Mouse (Mus musculus) megakaryocyte-erythroid progenitor cell, adult 5-6 weeks (primary cell): ENCODE results near the gene Myoz1. TPM values are rescaled to one million over a fixed set of nuclear protein-coding genes. Genes with fewer than 3 reads are reported as not detected.

Experiments
- ATAC-seq: replicated peaks from 2 replicates; pipeline ENCODE4 v1.8.0; 2016; ENCODE audit warnings: mild to moderate bottlenecking, inconsistent platforms; ENCODE audit not compliant: severe bottlenecking, poor library complexity, low FRiP score, low TSS enrichment
- total RNA-seq, 2 experiments: library from RNA; stranded (forward) in 1 of 2; stranded (reverse) in 1 of 2; fragments of 200-1000, 215-1000 nt in 1 of 2; fragments of >200 nt in 1 of 2; fragmentation: Nextera tagmentation in 1 of 2; gene quantifications; 2 replicates each; pipeline ENCODE4 v1.2.3; 2014 to 2017

Gene Myoz1
- total RNA-seq, 2 experiments from 2014 or later, result not detected

DNA sequence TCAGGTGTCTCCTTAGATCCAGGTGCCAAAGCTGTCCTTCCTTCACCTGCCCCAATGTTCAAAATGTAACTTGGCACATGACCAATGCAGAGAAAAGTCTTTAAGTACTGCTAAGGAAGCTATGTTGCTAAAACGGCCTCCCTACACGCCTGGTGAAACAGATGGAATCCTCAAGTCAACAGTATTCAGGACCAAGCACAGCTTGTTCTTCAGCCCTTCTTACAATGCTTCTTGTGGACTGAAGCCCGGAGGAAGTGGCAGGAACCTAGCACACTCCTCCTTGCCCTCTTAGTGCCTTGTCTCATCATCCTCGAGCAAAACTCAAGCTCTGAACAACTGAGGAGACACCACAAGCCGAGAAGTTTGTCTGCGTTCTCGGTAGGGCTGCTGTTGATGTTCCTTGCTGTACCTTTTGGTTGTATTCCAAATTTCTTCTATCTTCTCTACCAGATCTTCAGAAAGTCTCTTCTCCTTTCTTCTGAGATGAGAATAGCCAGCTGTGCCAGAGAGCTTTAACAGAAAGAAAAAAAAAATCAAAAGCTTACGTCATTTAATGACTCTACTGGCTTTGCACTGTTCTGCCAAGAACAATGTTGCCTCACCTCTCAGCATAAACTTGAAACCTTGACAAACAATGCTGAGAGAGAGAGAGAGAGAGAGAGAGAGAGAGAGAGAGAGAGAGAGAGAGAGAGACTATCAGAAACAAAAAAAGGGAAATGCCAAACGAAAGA lies 48.8 kb downstream of the Myoz1 start:
- peak; percentile 44; the same call in 1 of the 2 replicates for ATAC-seq

DNA sequence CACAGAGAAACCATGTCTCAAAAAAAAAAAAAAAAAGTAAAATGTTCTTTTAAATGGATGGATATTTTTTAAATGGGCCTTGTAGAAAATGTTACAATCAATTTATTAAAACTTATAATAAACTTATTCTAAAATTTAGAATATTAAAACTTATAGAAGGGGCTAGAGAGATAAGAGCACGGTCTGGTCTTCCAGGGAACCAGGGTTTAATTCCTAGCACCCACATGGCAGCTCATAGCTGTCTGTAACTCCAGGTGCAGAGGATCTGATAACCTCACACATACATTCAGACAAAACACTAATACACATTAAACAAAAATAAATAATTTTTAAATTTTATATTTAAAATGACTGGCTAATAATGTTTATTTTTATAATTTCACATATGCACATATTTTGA lies 55.1 kb downstream of the Myoz1 start:
- no peak for ATAC-seq

DNA sequence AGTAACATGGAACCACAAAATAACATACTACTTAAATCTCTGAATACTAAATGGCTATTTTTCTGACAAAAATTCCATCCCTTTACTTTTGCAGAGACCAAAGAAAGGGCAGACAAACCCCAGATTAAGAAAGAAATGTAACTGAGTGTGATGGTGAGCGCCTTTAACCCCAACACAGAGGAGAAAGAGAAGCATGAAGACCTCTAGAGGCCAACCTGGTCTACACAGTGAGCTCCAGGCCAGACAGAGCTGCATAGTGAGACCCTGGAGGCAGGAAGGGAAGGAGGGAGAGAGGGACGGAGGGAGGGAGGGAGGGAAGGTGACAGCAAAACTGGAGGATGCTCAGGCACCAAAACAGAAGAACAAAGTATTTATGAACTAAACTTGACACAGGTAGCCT lies 56.1 kb downstream of the Myoz1 start:
- ATAC-seq, result no peak

DNA sequence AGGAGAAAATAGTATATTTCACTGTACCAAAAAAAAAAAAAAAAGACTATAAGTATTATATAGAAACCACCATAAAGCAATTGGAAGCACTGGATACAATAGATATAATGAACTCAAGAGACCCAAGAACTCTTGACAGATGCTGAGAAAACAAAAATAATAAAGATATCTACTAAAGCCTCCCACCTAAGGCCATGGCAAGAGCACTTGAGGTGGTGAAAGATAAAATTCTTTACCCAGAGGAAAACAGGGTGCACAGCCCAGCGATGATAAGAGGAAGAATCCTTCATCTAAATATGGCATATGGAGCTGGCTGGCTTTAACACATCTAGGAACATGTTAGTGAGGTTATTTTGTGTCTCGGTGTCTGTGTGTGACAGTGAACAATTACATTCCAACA lies 56.8 kb downstream of the Myoz1 start:
- peak; percentile 98 for ATAC-seq

Other genes starting within 250 kb of the Myoz1 start
- gene Cfap70, start 204.3 kb downstream of the Myoz1 start, total RNA-seq (2014; fragmentation: Nextera tagmentation), result not detected in 2 replicates
- gene Cfap70, start 204.3 kb downstream of the Myoz1 start, total RNA-seq (2017), result not detected in 2 replicates
- 89.1 and 89.2 TPM in 2 replicates for gene Anxa7, start 176.4 kb downstream of the Myoz1 start, total RNA-seq (2014; fragmentation: Nextera tagmentation)
- 72.3 and 79.6 TPM in 2 replicates for gene Anxa7, start 176.4 kb downstream of the Myoz1 start, total RNA-seq (2017)
- 1.4 and 5.4 TPM in 2 replicates for gene Mss51, start 159.6 kb downstream of the Myoz1 start, total RNA-seq (2014; fragmentation: Nextera tagmentation)
- gene Mss51, start 159.6 kb downstream of the Myoz1 start, total RNA-seq (2017), result 0.80 TPM in 1 of 2 replicates, not detected in the other
- 114 and 135 TPM in 2 replicates for gene Ppp3cb, start 110.0 kb downstream of the Myoz1 start, total RNA-seq (2014; fragmentation: Nextera tagmentation)
- 60.1 and 69.9 TPM in 2 replicates for gene Ppp3cb, start 110.0 kb downstream of the Myoz1 start, total RNA-seq (2017)
- gene Usp54, start 15.5 kb downstream of the Myoz1 start, total RNA-seq (2014; fragmentation: Nextera tagmentation), result 7.5 and 14.1 TPM in 2 replicates
- 5.6 and 6.8 TPM in 2 replicates for gene Usp54, start 15.5 kb downstream of the Myoz1 start, total RNA-seq (2017)
- not detected in 2 replicates for gene Synpo2l, start 11.8 kb upstream of the Myoz1 start, total RNA-seq (2014; fragmentation: Nextera tagmentation)
- gene Synpo2l, start 11.8 kb upstream of the Myoz1 start, total RNA-seq (2017), result 0.05 and 0.46 TPM in 2 replicates
- gene Sec24c, start 17.8 kb upstream of the Myoz1 start, total RNA-seq (2014; fragmentation: Nextera tagmentation), result 99.9 and 104 TPM in 2 replicates
- 50.4 and 55.1 TPM in 2 replicates for gene Sec24c, start 17.8 kb upstream of the Myoz1 start, total RNA-seq (2017)
- gene Fut11, start 38.4 kb upstream of the Myoz1 start, total RNA-seq (2014; fragmentation: Nextera tagmentation), result 6.7 and 8.6 TPM in 2 replicates
- gene Fut11, start 38.4 kb upstream of the Myoz1 start, total RNA-seq (2017), result 2.7 and 3.7 TPM in 2 replicates
- gene Chchd1, start 46.5 kb upstream of the Myoz1 start, total RNA-seq (2014; fragmentation: Nextera tagmentation), result 202 and 239 TPM in 2 replicates
- 102 and 122 TPM in 2 replicates for gene Chchd1, start 46.5 kb upstream of the Myoz1 start, total RNA-seq (2017)
- gene Zswim8, start 51.0 kb upstream of the Myoz1 start, total RNA-seq (2014; fragmentation: Nextera tagmentation), result 34.3 and 35.6 TPM in 2 replicates
- 16.5 and 22.0 TPM in 2 replicates for gene Zswim8, start 51.0 kb upstream of the Myoz1 start, total RNA-seq (2017)
- gene Ndst2, start 78.0 kb upstream of the Myoz1 start, total RNA-seq (2014; fragmentation: Nextera tagmentation), result 81.5 and 88.9 TPM in 2 replicates
- 15.1 and 19.4 TPM in 2 replicates for gene Ndst2, start 78.0 kb upstream of the Myoz1 start, total RNA-seq (2017)
- gene Camk2g, start 137.5 kb upstream of the Myoz1 start, total RNA-seq (2014; fragmentation: Nextera tagmentation), result 7.1 and 30.8 TPM in 2 replicates
- 33.0 and 34.8 TPM in 2 replicates for gene Camk2g, start 137.5 kb upstream of the Myoz1 start, total RNA-seq (2017)
- not detected in 2 replicates for gene Plau, start 180.1 kb upstream of the Myoz1 start, total RNA-seq (2014; fragmentation: Nextera tagmentation)
- 0.38 TPM in 1 of 2 replicates, not detected in the other for gene Plau, start 180.1 kb upstream of the Myoz1 start, total RNA-seq (2017)